Mouse (Mus musculus): ENCODE results near the gene Clca3b.
"Not testable (repeated sequence)": the region's sequence is repeated elsewhere in the genome, so short reads cannot be mapped to it uniquely, and the experiment has no call there.

The Clca3b gene

DNA sequence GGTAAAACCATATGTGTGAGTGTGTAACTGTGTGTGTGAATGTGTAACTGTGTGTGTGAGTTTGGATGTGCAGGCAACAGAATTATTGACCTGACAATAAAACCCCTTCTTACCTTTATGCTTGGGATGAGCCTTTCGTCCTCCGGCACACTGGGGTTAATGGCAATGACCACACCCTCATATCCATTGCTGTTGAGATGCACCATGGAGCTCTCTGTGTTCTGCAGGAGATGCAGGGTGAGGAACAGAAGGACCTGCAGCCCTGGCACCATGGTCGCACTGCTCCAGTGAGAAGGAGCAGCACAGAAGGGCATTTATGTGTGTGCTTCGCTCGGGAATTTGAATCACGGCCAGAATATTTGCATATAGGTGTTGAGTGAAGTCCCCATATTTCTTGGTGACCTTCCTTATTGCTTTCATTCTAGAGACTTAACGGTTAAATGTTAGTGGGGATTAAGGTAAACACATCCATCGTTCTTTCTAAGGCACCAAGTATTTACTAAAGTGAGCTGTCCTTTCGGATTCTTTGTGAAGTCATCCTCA lies at the start of gene Clca3b:
Gene Clca3b (minus strand): TSS at position 344 of the 543 bp plus-strand sequence.
- not testable (repeated sequence) for DNase-seq (ENCODE audit: low spot score)

GRCm38 (mm10) chr3:144897042-144897678 lies 48.0 kb upstream of the Clca3b start:
- DNase-seq (ENCODE audit: low spot score) = no peak

GRCm38 (mm10) chr3:144890246-144890758 lies 41.1 kb upstream of the Clca3b start:
- DNase-seq (ENCODE audit: low spot score) = no peak

- DNase-seq (ENCODE audit: low spot score) = no peak
These were observed 37.8 kb upstream of the Clca3b start for GRCm38 (mm10) chr3:144886957-144887356.

DNA sequence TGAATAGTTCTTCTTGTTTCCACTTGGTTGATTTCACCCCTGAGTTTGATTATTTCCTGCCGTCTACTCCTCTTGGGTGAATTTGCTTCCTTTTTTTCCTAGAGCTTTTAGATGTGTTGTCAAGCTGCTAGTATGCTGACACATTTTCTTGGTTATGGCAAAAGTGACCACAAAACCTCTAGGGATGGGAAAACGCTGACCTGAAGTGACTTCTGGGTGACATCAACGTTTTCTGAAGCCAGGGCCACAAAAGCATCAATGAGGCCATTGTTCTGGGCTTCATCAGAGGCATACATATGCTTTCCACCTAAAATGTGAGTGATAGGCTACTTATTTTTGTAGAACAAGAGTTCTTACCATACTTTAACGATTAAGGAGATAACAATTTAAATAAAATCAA lies 22.9 kb upstream of the Clca3b start:
- not testable (repeated sequence) for DNase-seq (ENCODE audit: low spot score)

- no peak for DNase-seq (ENCODE audit: low spot score)
These were observed 427 bp upstream of the Clca3b start for GRCm38 (mm10) chr3:144849584-144849983.

GRCm38 (mm10) chr3:144827257-144827656 lies 21.9 kb downstream of the Clca3b start:
- no peak for DNase-seq (ENCODE audit: low spot score)

GRCm38 (mm10) chr3:144825151-144825550 lies 24.0 kb downstream of the Clca3b start:
- peak; percentile 21 for DNase-seq (ENCODE audit: low spot score)

- DNase-seq (ENCODE audit: low spot score) = no peak
These were observed 25.8 kb downstream of the Clca3b start for GRCm38 (mm10) chr3:144823331-144823730.

DNA sequence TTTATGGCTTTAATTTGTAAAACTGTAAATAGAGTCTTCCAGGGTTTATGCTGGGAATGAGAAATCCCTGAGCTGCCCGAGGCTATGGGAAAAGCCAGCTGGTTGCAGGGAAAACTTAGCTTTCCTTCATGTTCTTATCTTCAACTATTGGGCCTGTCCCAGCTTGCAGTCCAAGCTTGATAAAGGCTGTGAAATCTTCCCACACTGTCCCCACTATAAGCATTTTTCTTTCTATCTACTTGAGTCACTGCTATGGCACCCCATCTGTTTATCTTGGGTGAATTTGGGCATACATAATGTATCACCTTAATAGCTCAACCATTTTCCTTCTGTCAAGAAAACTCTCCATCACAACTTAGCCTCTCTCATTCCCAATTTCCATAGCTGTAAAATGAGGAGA lies 28.5 kb downstream of the Clca3b start:
- DNase-seq (ENCODE audit: low spot score) = no peak

- not testable (repeated sequence) for DNase-seq (ENCODE audit: low spot score)
These were observed 29.9 kb downstream of the Clca3b start, which contains the start of gene Clca3a2 for GRCm38 (mm10) chr3:144819219-144819618. Gene Clca3a2, minus strand, starts transcription at chr3:144819494.

GRCm38 (mm10) chr3:144813336-144813735 lies 35.8 kb downstream of the Clca3b start:
- DNase-seq (ENCODE audit: low spot score) = not testable (repeated sequence)

- DNase-seq (ENCODE audit: low spot score) = no peak
These were observed 37.3 kb downstream of the Clca3b start for GRCm38 (mm10) chr3:144811821-144812220.

DNA sequence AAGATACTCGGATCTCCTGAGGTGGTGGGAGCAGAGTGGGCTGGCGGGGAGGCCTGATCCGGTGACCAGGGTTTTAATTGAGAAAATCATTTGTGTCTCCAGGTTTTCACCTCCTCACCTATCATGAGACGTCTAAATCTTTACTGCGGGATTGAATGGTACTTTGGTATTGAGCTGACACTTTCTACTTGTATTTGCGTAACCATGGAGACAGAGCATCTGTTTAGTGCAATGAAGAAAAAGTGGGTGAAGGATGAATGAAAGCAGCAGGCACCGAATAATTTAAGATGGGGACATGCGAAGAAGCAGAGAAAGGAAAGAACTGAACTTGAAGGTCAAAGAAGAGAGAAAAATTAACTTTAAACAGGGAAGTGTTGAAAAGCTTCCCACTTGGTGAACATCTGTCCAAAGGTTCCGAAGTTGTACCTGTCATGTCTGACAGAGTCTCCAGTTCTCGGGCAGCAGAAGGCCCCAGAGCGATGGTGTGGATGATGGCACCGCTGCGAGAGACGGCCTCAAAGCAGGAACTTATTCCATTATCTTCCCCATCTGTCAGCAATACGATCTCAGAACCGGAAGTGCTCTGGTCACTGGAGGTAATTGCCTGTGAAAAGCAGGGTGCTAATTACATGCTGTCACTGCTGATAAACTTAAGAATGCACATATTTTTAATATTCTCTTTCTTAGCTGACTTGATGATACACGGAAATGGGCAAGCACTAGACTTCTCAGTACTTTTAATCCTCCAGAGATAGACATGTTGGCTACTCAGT lies 40.8 kb downstream of the Clca3b start:
- not testable (repeated sequence) for DNase-seq (ENCODE audit: low spot score)

- DNase-seq (ENCODE audit: low spot score) = not testable (repeated sequence)
These were observed 42.5 kb downstream of the Clca3b start for GRCm38 (mm10) chr3:144806626-144807025.

GRCm38 (mm10) chr3:144801861-144802260 lies 47.3 kb downstream of the Clca3b start:
- no peak for DNase-seq (ENCODE audit: low spot score)

DNA sequence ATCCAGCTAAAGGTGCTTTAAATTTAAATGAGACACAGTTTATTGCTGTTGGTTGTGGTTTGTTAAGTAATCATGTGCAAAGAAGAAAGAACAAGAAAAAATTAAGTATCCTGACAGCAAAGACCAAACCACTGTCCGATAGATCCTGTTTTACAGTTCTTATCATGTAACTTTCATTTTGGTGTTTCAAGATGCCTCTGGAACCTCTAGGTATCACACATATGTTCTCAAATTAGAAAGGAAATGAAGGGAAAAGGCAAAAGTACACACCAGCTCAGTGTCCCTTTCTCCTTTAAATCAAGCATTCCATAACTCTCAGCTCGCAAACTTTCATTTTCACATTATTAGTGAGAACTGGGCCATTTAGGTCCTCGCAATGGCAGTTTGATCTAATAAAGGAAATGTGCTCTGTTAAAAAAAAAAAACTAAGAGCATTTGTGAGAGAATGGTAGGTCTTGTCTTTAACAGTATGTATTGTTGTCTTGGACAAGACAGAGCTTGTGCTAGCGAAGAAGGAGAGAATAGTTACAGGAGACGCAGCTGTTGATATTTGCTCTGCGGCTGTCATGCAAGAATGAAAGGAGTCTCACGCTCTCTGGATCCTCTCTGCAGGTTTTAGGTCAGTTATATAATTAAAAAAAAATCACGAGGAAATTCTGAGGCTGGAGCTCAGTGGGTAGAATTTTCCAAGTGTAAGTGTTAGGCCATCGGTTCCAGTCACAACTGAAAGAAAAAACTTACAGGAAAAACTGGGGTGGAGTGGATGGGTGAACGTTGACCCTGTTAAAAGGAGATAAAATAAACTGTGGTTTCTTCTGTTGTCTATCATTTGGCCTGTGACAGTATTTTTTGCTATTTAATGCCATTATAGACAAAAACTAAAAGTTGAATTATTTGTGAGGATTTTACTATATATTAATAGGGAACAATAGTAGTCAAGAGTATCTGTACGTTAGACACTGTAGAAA lies 63.7 kb downstream of the Clca3b start:
- DNase-seq (ENCODE audit: low spot score) = no peak

Measured in ovary, adult 18-20 months (tissue).